Mouse (Mus musculus) hindbrain, embryonic 10.5 days (tissue): Measurements from ENCODE around the gene Hsd17b1. TPM values are rescaled to one million over a fixed set of nuclear protein-coding genes. Genes with fewer than 3 reads are reported as not detected.

Source experiments
- DNase-seq: peaks from one replicate; pipeline ENCODE4 v3.0.0-alpha.2; 2017; ENCODE audit warnings: low spot score
- H3K27ac ChIP-seq: fragments of 300-500 bp; sonication (generic); 2 replicates; pipeline ENCODE4 v1.5.1; 2016; ENCODE audit warnings: mild to moderate bottlenecking, moderate library complexity
- H3K27me3 ChIP-seq: fragments of 300-500 bp; sonication (generic); 2 replicates; pipeline ENCODE4 v1.6.1; 2016; ENCODE audit warnings: mild to moderate bottlenecking; ENCODE audit not compliant: poor library complexity, insufficient read depth, severe bottlenecking
- H3K36me3 ChIP-seq: fragments of 300-500 bp; sonication (generic); 2 replicates; pipeline ENCODE4 v1.6.1; 2016; ENCODE audit warnings: mild to moderate bottlenecking, moderate library complexity
- H3K4me1 ChIP-seq: fragments of 300-500 bp; sonication (generic); replicated peaks from 2 replicates; pipeline ENCODE4 v1.6.1; 2016; ENCODE audit warnings: mild to moderate bottlenecking
- H3K4me3 ChIP-seq: fragments of 300-500 bp; sonication (generic); 2 replicates; pipeline ENCODE4 v1.5.1; 2016; ENCODE audit warnings: mild to moderate bottlenecking, moderate library complexity
- H3K9me3 ChIP-seq: fragments of 300-500 bp; sonication (generic); 2 replicates; pipeline ENCODE4 v1.6.1; 2016; ENCODE audit warnings: mild to moderate bottlenecking, moderate library complexity
- WGBS: fragments of 180-500 bp; shearing (Covaris S2); methylation state at CpG from one replicate; pipeline ENCODE4 v1.1.7; 2016; 5-methylcytosine and 5-hydroxymethylcytosine counted together
- polyA plus RNA-seq: library from polyadenylated mRNA; unstranded; fragments of >200 nt; fragmentation: Nextera tagmentation; extraction: Ambion mirVana; gene quantifications from 2 replicates; pipeline ENCODE4 v1.2.1, GENCODE M21; 2016

The Hsd17b1 gene
- polyA plus RNA-seq, 1 experiment from 2014 or later, result 0.14 TPM

DNA sequence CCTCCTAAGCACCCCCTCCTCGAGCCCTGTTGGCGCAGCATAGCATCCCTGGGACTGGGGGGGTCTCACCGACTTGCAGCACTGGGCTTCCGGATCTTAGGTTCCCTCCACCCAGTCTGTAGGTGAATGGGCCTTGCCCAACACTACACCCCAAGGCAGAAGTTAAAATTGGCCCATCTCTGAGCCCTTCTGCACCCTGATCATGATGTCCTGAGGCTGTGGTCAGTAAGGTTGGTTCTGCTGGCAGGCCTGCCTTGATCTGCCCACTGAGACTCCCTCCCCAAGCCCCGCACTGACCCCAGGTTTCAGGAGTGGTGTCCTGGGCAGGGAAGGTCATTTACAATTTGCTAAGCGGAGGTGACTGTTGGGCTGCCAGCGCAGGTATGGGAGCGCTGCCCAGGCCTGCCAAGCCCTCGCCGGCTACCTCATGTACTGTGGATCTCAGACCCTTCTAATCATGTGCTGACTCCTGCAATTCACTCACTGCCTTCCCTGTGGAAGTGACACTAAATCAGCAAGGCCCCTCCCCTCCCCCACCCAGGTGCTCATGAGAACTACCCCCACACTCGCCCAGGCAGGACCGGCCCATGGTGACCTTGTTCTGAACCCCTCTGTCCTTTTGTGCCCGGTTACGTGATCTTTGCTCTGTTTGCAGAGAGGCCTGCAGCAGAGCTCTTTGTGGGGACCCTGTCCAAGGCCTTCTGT lies 15.1 kb upstream of the Hsd17b1 start:
- H3K9me3 ChIP-seq, result no peaks in the 10 kb centered on the region
- peaks cover 44% of the 10 kb centered on the region for H3K4me1 ChIP-seq
- no peak overlapping the region for H3K4me3 ChIP-seq
- H3K27ac ChIP-seq, result peak overlapping the region; percentile 68
- DNase-seq, result no peak
- peaks cover 1% of the 10 kb centered on the region; the same call in 1 of the 2 replicates for H3K27me3 ChIP-seq
- peaks cover 57% of the 10 kb centered on the region for H3K36me3 ChIP-seq
- WGBS, result 79% methylated on average over 14 of the region's 14 CpGs

DNA sequence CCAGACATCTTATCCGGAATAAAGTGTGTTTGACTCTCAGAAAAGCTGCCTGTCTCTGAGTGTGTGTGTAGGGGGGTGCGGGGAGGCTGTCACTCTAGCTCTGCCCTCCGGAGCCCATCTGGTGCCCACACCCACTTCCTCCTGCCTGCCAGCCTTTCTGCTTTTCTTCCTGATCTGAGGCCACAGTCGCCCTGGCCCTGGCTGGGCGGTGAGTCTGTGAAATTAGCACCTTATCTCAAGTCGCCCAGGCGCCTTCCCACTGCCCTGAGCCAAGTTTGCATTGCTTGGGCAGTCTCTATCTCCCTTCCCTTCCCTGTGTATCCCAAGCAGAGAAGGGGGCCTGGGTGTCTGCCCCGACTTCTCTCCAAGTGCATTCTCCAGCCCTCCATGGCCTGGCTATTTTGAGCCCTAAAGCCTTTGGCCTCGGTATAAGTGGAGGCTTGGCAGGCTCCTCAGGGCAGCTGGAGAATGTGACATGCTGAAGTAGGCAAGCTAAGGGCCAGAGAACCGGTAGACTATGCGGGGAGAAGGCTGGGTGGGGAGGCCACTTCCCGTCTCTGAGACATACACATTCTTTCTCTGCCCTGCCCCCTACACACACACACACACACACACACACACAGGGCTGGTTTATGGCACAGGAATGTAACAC lies 14.4 kb upstream of the Hsd17b1 start:
- WGBS, result 71% methylated on average over 12 of the region's 12 CpGs
- peaks cover 8% of the 10 kb centered on the region; the same call in 1 of the 2 replicates for H3K27me3 ChIP-seq
- DNase-seq, result peak; percentile 27
- H3K4me3 ChIP-seq, result no peak overlapping the region
- H3K4me1 ChIP-seq, result peaks cover 39% of the 10 kb centered on the region
- H3K9me3 ChIP-seq, result no peaks in the 10 kb centered on the region
- peaks cover 52% of the 10 kb centered on the region for H3K36me3 ChIP-seq
- H3K27ac ChIP-seq, result peak overlapping the region; percentile 68

- H3K36me3 ChIP-seq, result peaks cover 45% of the 10 kb centered on the region
- H3K27ac ChIP-seq, result peak overlapping the region; percentile 68; the same call in 1 of the 2 replicates
- H3K4me1 ChIP-seq, result peaks cover 43% of the 10 kb centered on the region
- no peak for DNase-seq
- peaks cover 9% of the 10 kb centered on the region; the same call in 1 of the 2 replicates for H3K27me3 ChIP-seq
- H3K9me3 ChIP-seq, result no peaks in the 10 kb centered on the region
- no peak overlapping the region for H3K4me3 ChIP-seq
- 87% methylated on average over 4 of the region's 4 CpGs for WGBS
Measured at GRCm38 (mm10) chr11:101064462-101064861, 13.7 kb upstream of the Hsd17b1 start.

DNA sequence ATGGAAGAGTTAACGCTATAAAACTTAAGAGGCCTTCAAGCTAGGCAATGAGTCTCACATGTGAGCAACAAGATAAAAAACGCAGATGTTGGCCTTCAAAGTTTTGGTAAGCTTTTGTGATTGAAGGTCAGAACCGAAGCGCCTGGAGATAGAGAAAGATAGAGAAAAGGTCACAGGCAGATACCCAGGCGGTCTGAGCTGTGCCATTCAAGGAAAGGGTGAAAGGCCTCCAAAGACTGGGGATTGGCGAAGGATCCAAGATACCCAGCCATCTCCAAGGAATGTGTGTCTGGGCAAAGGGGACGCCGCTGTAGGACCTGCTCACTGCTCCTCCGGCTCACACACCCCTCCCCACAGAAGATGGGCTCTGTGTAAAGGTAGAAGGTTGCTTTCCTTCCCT lies 13.2 kb upstream of the Hsd17b1 start:
- Histone ChIP-seq H3K4me1 (peaks cover 41% of the 10 kb centered on the region), H3K27ac (no peak overlapping the region), H3K27me3 (peaks cover 9% of the 10 kb centered on the region; the same call in 1 of the 2 replicates), H3K4me3 (no peak overlapping the region), H3K9me3 (no peaks in the 10 kb centered on the region), H3K36me3 (peaks cover 40% of the 10 kb centered on the region)
- DNase-seq, result no peak
- WGBS, result 92% methylated on average over 9 of the region's 9 CpGs

DNA sequence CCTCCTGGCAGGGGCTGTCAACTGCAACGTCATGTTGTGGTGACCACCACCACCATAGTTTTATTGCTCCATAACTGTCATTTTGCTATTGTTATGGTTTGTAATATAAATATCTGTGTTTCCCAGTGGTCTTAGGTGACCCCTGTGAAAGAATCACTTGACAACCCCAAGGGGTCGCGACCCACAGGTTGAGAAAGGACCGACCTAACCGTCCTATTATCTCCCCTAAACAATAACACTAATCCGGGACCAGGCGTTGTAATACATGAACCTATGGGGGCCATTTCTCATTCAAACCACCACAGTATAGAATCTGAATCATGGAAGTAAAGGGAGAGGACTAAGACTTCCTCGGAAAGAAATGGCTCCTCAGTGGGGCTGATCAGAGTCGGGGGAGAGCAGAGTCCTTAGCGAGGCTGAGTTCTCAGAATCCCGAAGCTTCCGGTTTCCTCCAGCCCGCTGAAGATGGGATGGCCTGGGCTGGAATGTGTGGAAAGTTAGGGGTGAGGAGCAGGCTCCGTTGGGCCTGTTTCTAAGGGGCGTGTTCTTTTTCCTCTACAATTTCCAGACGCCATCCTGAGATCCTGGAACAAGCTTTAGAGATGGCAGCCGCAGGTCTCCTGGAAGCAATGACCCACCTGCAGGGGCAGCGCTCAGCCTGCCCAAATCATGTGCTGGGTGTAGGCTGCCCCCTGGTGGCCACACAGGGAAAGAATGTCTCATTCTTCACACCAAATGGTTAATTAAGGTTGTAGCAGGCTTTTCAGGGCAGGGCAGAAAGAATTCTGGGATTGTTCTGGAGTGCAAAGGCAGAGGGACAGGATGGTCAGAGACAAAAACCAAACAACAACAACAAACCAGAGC lies 11.4 kb upstream of the Hsd17b1 start:
- Histone ChIP-seq H3K27ac (peak overlapping the region; percentile 69; the same call in 1 of the 2 replicates), H3K27me3 (peaks cover 22% of the 10 kb centered on the region), H3K4me1 (peaks cover 49% of the 10 kb centered on the region), H3K36me3 (peaks cover 23% of the 10 kb centered on the region), H3K4me3 (peak overlapping the region; percentile 50), H3K9me3 (no peaks in the 10 kb centered on the region)
- 27% methylated on average over 18 of the region's 18 CpGs for WGBS
- peak; percentile 88 for DNase-seq

- Histone ChIP-seq H3K4me3 (peak within 1 kb of the TSS; percentile 91), H3K27me3 (peaks cover 29% of the 10 kb centered on the region), H3K4me1 (peaks cover 29% of the 10 kb centered on the region), H3K36me3 (0 out of 2 replicates have a peak, but pooled peaks cover 3% of the 10 kb centered on the region), H3K9me3 (no peaks in the 10 kb centered on the region), H3K27ac (peak within 1 kb of the TSS; percentile 90)
- peak; percentile 96 for DNase-seq
- WGBS, result 5% methylated on average over 35 of the region's 35 CpGs
Measured at GRCm38 (mm10) chr11:101069391-101070188, 8.6 kb upstream of the Hsd17b1 start, which contains the start of gene Naglu. Gene Naglu, plus strand, starts transcription at chr11:101070012.

GRCm38 (mm10) chr11:101070189-101070527 lies 8.1 kb upstream of the Hsd17b1 start:
- 0 out of 2 replicates have a peak, but pooled peaks cover 3% of the 10 kb centered on the region for H3K36me3 ChIP-seq
- H3K27me3 ChIP-seq, result peaks cover 29% of the 10 kb centered on the region
- no peak for DNase-seq
- H3K4me3 ChIP-seq, result peak overlapping the region; percentile 91
- H3K4me1 ChIP-seq, result peaks cover 29% of the 10 kb centered on the region
- no peaks in the 10 kb centered on the region for H3K9me3 ChIP-seq
- WGBS, result under 1% methylated on average over 36 of the region's 36 CpGs
- peak overlapping the region; percentile 90 for H3K27ac ChIP-seq

- no peak for DNase-seq
- peaks cover 32% of the 10 kb centered on the region for H3K27me3 ChIP-seq
- peak overlapping the region; percentile 40; the same call in 1 of the 2 replicates for H3K27ac ChIP-seq
- H3K4me3 ChIP-seq, result peak overlapping the region; percentile 91
- WGBS, result 77% methylated on average over 6 of the region's 6 CpGs
- peaks cover 29% of the 10 kb centered on the region for H3K4me1 ChIP-seq
- H3K9me3 ChIP-seq, result no peaks in the 10 kb centered on the region
- H3K36me3 ChIP-seq, result 0 out of 2 replicates have a peak, but pooled peaks cover 3% of the 10 kb centered on the region
Measured at GRCm38 (mm10) chr11:101070987-101071386, 7.2 kb upstream of the Hsd17b1 start.

DNA sequence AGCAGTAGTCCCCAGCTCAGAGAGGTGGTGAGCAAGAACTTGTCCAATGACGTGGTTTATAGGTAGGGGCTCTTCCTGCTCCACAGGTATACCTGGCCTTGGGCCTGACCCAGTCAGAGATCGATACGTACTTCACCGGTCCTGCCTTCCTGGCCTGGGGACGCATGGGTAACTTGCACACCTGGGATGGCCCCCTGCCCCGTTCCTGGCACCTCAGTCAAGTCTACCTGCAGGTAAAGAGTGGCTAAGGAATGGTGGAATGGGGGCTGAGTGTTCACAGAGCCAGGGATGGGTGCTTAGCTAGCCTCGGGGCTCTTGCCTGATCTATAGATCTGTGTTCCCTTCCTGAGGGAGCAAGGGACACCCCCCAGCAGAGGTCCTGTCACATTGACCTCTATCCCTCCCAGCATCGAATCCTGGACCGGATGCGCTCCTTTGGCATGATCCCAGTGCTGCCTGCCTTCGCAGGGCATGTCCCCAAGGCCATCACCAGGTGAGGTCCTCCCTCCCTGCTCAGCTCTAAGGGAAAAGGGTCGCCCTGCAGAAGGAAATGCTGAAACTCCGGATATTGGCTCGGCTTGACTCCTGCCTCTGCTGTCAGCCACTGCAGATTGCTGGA lies 6.3 kb upstream of the Hsd17b1 start:
- Histone ChIP-seq H3K36me3 (peaks cover 11% of the 10 kb centered on the region; the same call in 1 of the 2 replicates), H3K4me3 (no peak overlapping the region), H3K27ac (no peak overlapping the region), H3K27me3 (peaks cover 41% of the 10 kb centered on the region), H3K4me1 (peaks cover 21% of the 10 kb centered on the region), H3K9me3 (no peaks in the 10 kb centered on the region)
- 70% methylated on average over 14 of the region's 14 CpGs for WGBS
- no peak for DNase-seq

DNA sequence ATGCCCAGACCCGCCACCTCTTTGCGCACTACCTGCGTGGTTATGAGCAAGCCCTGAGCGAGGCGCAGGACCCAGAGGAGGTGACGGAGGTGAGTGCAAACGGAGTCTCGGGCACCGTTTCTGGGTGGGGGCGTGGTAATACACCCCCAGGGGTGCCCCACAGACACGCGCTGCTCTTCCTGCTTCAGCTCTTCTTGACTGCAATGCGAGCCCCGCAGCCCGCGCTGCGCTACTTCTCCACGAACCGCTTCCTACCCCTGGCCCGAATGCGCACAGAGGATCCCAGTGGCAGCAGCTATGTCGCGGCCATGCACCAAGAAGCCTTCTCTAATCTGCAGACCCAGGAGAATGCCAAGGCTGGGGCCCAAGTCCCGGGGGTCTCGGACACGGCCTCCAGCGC lies 1.5 kb downstream of the Hsd17b1 start:
- WGBS, result 3% methylated on average over 27 of the region's 27 CpGs
- DNase-seq, result no peak
- H3K4me1 ChIP-seq, result peaks cover 37% of the 10 kb centered on the region
- peaks cover 61% of the 10 kb centered on the region for H3K27me3 ChIP-seq
- no peak overlapping the region for H3K27ac ChIP-seq
- peaks cover 15% of the 10 kb centered on the region for H3K36me3 ChIP-seq
- H3K4me3 ChIP-seq, result peak overlapping the region; percentile 6; the same call in 1 of the 2 replicates
- H3K9me3 ChIP-seq, result no peaks in the 10 kb centered on the region

- H3K9me3 ChIP-seq, result no peaks in the 10 kb centered on the region
- no peak for DNase-seq
- H3K36me3 ChIP-seq, result peaks cover 22% of the 10 kb centered on the region
- peaks cover 61% of the 10 kb centered on the region for H3K27me3 ChIP-seq
- H3K4me3 ChIP-seq, result no peak overlapping the region
- 68% methylated on average over 5 of the region's 5 CpGs for WGBS
- peaks cover 40% of the 10 kb centered on the region for H3K4me1 ChIP-seq
- H3K27ac ChIP-seq, result no peak overlapping the region
Measured at GRCm38 (mm10) chr11:101080421-101080820, 2.2 kb downstream of the Hsd17b1 start.
